Mouse (Mus musculus) cerebellum, adult 2 months (tissue): ENCODE measurements around the gene Dcst2. TPM values are rescaled to one million over a fixed set of nuclear protein-coding genes. Genes with fewer than 3 reads are reported as not detected.

Source experiments
- DNase-seq, 2 experiments: peaks; one replicate each; pipeline ENCODE4 v3.0.0; 2021
- H3K27ac ChIP-seq: fragments of 200-500 bp; 2 replicates; pipeline ENCODE4 v1.5.1; 2012; ENCODE audit warnings: low read length, control low read depth, inconsistent platforms; ENCODE audit not compliant: insufficient read depth
- H3K27me3 ChIP-seq: fragments of 200-500 bp; 2 replicates; pipeline ENCODE4 v1.6.1; 2012; ENCODE audit warnings: inconsistent platforms, mild to moderate bottlenecking, low read length, moderate library complexity; ENCODE audit not compliant: control insufficient read depth, insufficient read depth
- H3K4me1 ChIP-seq: fragments of 200-500 bp; 2 replicates; pipeline ENCODE4 v1.6.1; 2011; ENCODE audit warnings: low read length; ENCODE audit not compliant: control insufficient read depth, insufficient read depth
- H3K4me3 ChIP-seq: fragments of 200-500 bp; replicated peaks from 2 replicates; pipeline ENCODE3; 2011; ENCODE audit warnings: mild to moderate bottlenecking, low read depth, low read length, control low read depth; ENCODE audit not compliant: insufficient read depth
- CTCF ChIP-seq: fragments of 200-500 bp; IDR thresholded peaks from 2 replicates; pipeline ENCODE4 v1.5.1; 2011; ENCODE audit warnings: low read depth, mild to moderate bottlenecking, control low read depth, low read length, moderate library complexity, borderline replicate concordance; ENCODE audit not compliant: insufficient read depth
- POLR2A ChIP-seq: fragments of 200-500 bp; IDR thresholded peaks from 2 replicates; pipeline ENCODE4 v1.6.1; 2011; ENCODE audit warnings: low read length, control low read depth, borderline replicate concordance; ENCODE audit not compliant: insufficient read depth
- WGBS: fragments of 180-500 bp; shearing (Covaris S2); methylation state at CpG from one replicate; pipeline ENCODE4 v1.1.7; 2018; 5-methylcytosine and 5-hydroxymethylcytosine counted together
- polyA plus RNA-seq: library from polyadenylated mRNA; depleted of rRNA; stranded (reverse); fragments of >200 nt; gene quantifications from 2 replicates; pipeline ENCODE4 v1.2.3, GENCODE M21; 2012

Dcst2 gene
- polyA plus RNA-seq, 1 experiment, result 0.36 TPM

- WGBS, result 94% methylated on average over 8 of the region's 8 CpGs
- DNase-seq, result no peak
- TF ChIP-seq CTCF (no peak), POLR2A (no peak)
- H3K4me1 ChIP-seq, result peaks cover 7% of the 10 kb centered on the region; the same call in 1 of the 2 replicates
- H3K27me3 ChIP-seq, result peaks cover 2% of the 10 kb centered on the region; the same call in 1 of the 2 replicates
- no peak overlapping the region for H3K4me3 ChIP-seq
- H3K27ac ChIP-seq, result no peak overlapping the region
Measured at GRCm38 (mm10) chr3:89325882-89326281, 35.9 kb upstream of the Dcst2 start.

GRCm38 (mm10) chr3:89327371-89327870 lies 34.4 kb upstream of the Dcst2 start:
- no peaks in the 10 kb centered on the region for H3K27me3 ChIP-seq
- H3K4me3 ChIP-seq, result no peak overlapping the region
- H3K27ac ChIP-seq, result no peak overlapping the region
- H3K4me1 ChIP-seq, result no peaks in the 10 kb centered on the region; the same call in 1 of the 2 replicates
- no peak for DNase-seq
- 80% methylated on average over 9 of the region's 9 CpGs for WGBS
- TF ChIP-seq POLR2A, result no peak
- no peak for TF ChIP-seq CTCF

- Histone ChIP-seq H3K4me3 (no peak overlapping the region), H3K4me1 (no peaks in the 10 kb centered on the region; the same call in 1 of the 2 replicates), H3K27me3 (no peaks in the 10 kb centered on the region), H3K27ac (no peak overlapping the region)
- TF ChIP-seq CTCF (no peak), POLR2A (no peak)
- DNase-seq, result no peak
- WGBS, result 21% methylated on average over 4 of the region's 4 CpGs
Measured at GRCm38 (mm10) chr3:89328623-89329022, 33.2 kb upstream of the Dcst2 start.

- TF ChIP-seq CTCF (no peak), POLR2A (no peak)
- WGBS, result 32% methylated on average over 3 of the region's 3 CpGs
Measured at GRCm38 (mm10) chr3:89330346-89330745, 31.4 kb upstream of the Dcst2 start.

GRCm38 (mm10) chr3:89330948-89331347 lies 30.8 kb upstream of the Dcst2 start:
- DNase-seq, result no peak
- no peak overlapping the region for H3K4me3 ChIP-seq
- H3K4me1 ChIP-seq, result no peaks in the 10 kb centered on the region; the same call in 1 of the 2 replicates
- TF ChIP-seq CTCF (no peak), POLR2A (no peak)
- no peak overlapping the region for H3K27ac ChIP-seq
- 53% methylated on average over 10 of the region's 10 CpGs for WGBS
- H3K27me3 ChIP-seq, result no peaks in the 10 kb centered on the region

More at GRCm38 (mm10) chr3:89330346-89330745, 31.4 kb upstream of the Dcst2 start:
- Histone ChIP-seq H3K4me3 (no peak overlapping the region), H3K27ac (no peak overlapping the region), H3K27me3 (no peaks in the 10 kb centered on the region), H3K4me1 (no peaks in the 10 kb centered on the region; the same call in 1 of the 2 replicates)
- no peak for DNase-seq

- H3K4me1 ChIP-seq, result no peaks in the 10 kb centered on the region; the same call in 1 of the 2 replicates
- 80% methylated on average over 13 of the region's 13 CpGs for WGBS
- no peaks in the 10 kb centered on the region for H3K27me3 ChIP-seq
- TF ChIP-seq CTCF (no peak), POLR2A (no peak)
- H3K27ac ChIP-seq, result no peak overlapping the region
- H3K4me3 ChIP-seq, result no peak overlapping the region
- no peak for DNase-seq
Measured at GRCm38 (mm10) chr3:89331561-89331960, 30.2 kb upstream of the Dcst2 start.

- TF ChIP-seq CTCF (no peak), POLR2A (no peak)
- H3K27ac ChIP-seq, result no peak overlapping the region
- DNase-seq, result no peak
Measured at GRCm38 (mm10) chr3:89332013-89332412, 29.8 kb upstream of the Dcst2 start.

GRCm38 (mm10) chr3:89332476-89332875 lies 29.3 kb upstream of the Dcst2 start:
- H3K4me3 ChIP-seq, result no peak overlapping the region
- TF ChIP-seq POLR2A, result no peak
- no peak for TF ChIP-seq CTCF
- WGBS, result 25% methylated on average over 12 of the region's 12 CpGs
- H3K4me1 ChIP-seq, result no peaks in the 10 kb centered on the region; the same call in 1 of the 2 replicates
- H3K27me3 ChIP-seq, result no peaks in the 10 kb centered on the region
- no peak for DNase-seq
- no peak overlapping the region for H3K27ac ChIP-seq

More at GRCm38 (mm10) chr3:89332013-89332412, 29.8 kb upstream of the Dcst2 start:
- Histone ChIP-seq H3K27me3 (no peaks in the 10 kb centered on the region), H3K4me3 (no peak overlapping the region), H3K4me1 (no peaks in the 10 kb centered on the region; the same call in 1 of the 2 replicates)
- WGBS, result 71% methylated on average over 10 of the region's 10 CpGs
